Mouse (Mus musculus): ENCODE results near the gene Pold2.

GRCm38 (mm10) chr11:5877421-5877820, 671 bp downstream of the Pold2 start:
- TF ChIP-seq CTCF (IDR thresholded peaks at IDR 0.05; ENCODE audit: control insufficient read depth, insufficient read depth, low read length) (no peak), POLR2A (IDR thresholded peaks at IDR 0.05; ENCODE audit: borderline replicate concordance, control insufficient read depth, low read depth, low read length) (no peak)

Data from bone marrow, adult 2 months (tissue).